Mouse (Mus musculus) left cerebral cortex, postnatal 14 days (tissue): ENCODE results near the gene Nfat5. TPM values are rescaled to one million over a fixed set of nuclear protein-coding genes. Genes with fewer than 3 reads are reported as not detected.

Source experiments
- DNase-seq, 2 experiments: peaks; one replicate each; pipeline ENCODE4 v3.0.0; 2021 to 2022; ENCODE audit warnings: low spot score in 2 of 2, mixed read lengths in 1 of 2
- intact Hi-C: fragments of 180-260 bp; cut with DNase I; formaldehyde crosslinking; loops from one replicate; pipeline ENCODE4 v1.15.1; 2025
- long read RNA-seq, 2 experiments: library from polyadenylated mRNA; stranded (forward); transcript quantifications; one replicate each; pipeline ENCODE4 v2.0.0; 2021
- total RNA-seq, 2 experiments: library from RNA; stranded (reverse); gene quantifications; 2 replicates each; pipeline ENCODE4 v1.2.3; 2021

Gene Nfat5
- total RNA-seq: 10 to 100 TPM; 35.6 to 45.5 TPM
- long read RNA-seq, experiment 1, full-length matches to known transcripts: 1 of 10 reads
- long read RNA-seq, experiment 1, partial matches to known transcripts: 0 of 10 reads
- long read RNA-seq, experiment 1, other reads (novel, unspliced or antisense): 9 of 10 reads
- long read RNA-seq, experiment 2, full-length matches to known transcripts: 3 of 6 reads
- long read RNA-seq, experiment 2, partial matches to known transcripts: 0 of 6 reads
- long read RNA-seq, experiment 2, other reads (novel, unspliced or antisense): 3 of 6 reads

GRCm38 (mm10) chr8:107292928-107293601 is at the start of gene Nfat5:
Gene Nfat5, plus strand, starts transcription at chr8:107293470.
- DNase-seq: peak; percentile 96 to 97
- intact Hi-C loops: no loop called here

DNA sequence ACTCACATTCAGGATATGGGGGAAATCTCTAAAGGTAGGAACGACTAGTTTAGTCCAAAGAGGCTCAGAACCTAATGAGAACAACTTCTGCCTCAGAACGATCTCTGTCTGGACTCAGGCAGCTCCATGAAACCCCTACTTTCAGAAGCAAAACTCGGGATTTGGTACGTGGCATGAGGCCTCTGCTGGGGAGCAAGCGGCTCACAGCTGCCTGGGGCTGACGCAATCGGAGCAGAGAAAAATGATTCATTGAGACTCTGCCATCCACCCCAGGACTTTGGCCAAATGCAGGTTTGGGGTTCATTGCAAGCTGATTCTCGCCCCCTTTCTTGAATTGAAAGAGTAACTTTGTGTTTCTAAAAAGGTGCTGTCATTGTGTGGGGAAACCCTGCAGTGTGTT is 49.1 kb upstream of the Nfat5 start:
- DNase-seq: no peak
- intact Hi-C loops: no loop called here

DNA sequence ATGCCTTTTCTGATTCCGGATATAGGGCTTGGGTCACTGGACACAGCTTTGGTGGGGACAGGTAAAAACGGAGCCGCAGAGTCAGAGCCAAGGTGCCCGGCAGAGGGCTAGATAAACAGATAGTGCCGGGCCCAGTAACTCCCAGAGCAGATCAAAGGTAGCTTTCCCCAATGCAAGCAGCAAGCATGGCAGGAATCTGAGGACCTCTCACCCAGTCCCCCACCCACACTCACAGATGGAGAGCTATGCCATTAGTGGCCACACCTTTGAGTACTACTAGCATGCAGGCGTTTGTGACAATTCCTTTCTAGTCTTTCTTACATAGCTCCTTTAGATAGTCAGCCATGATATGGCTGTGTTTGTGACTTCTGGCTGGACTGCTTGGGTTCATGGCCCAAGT is 44.8 kb upstream of the Nfat5 start:
- DNase-seq: no peak
- intact Hi-C loops: no loop called here

DNA sequence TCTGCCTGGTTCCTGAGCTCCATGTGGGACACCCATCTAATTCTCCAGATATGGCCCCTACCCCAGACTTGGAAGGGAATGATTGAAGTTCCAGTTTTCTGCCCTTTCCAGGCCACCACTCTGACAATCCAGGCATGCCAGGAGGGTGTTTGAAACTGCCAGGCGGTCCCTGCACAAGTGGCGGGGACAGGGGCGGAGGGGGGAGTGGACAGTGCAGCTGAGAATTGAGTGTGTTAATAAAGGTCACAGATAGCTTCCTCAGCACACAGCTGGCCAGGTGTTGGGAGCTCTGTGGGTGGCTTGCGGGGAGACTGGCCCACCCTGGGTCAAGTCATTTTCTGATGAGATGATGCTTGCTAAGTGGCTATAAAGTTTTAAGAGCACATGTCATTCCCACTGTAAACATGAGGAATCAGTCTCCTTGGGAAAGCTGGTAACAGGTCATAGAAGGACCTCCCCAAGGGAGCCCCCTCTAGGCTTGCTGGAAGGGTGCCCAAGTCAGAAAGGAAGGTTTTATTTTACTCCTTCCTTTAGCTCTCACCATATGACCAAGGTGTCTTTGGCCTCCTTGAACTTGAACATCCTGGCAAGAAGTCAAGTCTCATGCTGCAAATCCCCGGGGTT is 41.7 kb upstream of the Nfat5 start:
- intact Hi-C loops: no loop called here
- DNase-seq: no peak

- DNase-seq: no peak
- intact Hi-C loops: no loop called here
Observed at GRCm38 (mm10) chr8:107253121-107253520, 40.1 kb upstream of the Nfat5 start.

DNA sequence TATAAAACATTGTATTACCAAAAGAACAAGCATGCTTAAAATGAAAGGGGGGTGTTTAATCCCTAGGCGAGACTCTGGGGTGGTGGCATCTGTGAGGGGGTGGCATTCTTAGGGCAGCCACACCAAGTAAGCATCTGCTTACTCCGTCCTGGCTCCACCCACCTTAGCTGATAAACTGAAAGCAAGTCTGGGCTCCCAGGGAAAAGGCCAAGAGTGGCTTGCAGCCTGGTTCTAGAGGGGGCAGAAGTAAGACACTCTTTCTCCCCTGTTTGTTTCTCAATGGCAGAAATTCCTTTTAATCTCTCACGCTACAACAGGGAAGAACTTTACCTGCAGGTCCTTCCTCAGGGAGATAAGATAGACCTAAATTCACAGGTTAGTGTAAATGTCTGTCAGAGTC is 38.9 kb upstream of the Nfat5 start:
- no peak for DNase-seq
- intact Hi-C loops: no loop called here

DNA sequence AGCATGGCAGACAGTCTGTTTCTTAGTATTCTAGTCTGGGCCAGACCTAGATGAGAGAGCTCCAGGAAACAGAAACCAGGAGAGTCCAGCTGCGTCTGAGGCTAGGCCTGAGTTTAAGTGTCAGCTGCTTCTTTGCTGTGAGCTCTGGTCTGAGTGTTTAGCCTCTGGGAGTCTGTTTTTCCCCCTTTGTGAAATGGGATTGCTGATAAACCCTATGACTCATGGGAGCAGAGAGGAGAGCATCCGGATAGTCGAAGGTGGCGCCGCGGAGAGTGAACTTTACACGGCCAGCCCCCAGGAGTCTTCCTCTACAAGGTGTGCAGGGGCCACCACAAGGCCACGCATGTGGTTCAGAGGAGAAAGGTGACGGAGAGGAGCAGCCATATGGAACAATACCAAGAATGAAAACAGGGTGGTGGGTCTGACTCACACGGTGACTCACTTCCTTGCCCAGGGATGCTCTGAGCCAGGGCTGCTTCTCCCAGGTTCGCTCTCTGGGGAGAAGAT is 38.3 kb upstream of the Nfat5 start:
- no peak for DNase-seq
- intact Hi-C loops: no loop called here

DNA sequence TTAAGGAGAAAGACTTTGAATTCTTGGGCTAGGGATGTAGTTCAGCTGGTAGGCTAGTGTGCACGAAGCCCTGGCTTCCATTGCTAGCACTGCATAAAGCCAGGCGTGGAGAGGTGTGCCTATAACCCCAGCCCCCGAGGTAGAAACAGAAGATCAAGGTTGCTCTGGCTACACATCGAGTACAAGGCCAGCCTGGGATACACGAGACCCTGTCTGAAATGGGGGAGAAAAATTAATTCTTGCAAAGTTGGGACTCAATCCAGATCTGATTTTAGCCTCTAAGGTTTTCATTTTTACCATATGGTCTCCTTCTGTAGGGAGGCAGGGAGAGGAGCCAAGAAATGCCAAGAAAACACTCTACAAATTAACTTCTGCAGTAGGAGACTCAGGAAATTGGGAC is 36.0 kb upstream of the Nfat5 start:
- intact Hi-C loops: no loop called here
- peak; percentile 33 to 35 for DNase-seq

- DNase-seq: peak in 1 of 2 experiments; percentile 14
- intact Hi-C loops: no loop called here
Observed at GRCm38 (mm10) chr8:107260120-107260519, 33.1 kb upstream of the Nfat5 start.

- DNase-seq: no peak
- intact Hi-C loops: no loop called here
Observed at GRCm38 (mm10) chr8:107261172-107261571, 32.1 kb upstream of the Nfat5 start.

GRCm38 (mm10) chr8:107262046-107262705 is 31.1 kb upstream of the Nfat5 start:
- intact Hi-C loops: no loop called here
- no peak for DNase-seq

- DNase-seq: no peak
- intact Hi-C loops: no loop called here
Observed at GRCm38 (mm10) chr8:107265811-107266210, 27.5 kb upstream of the Nfat5 start.

GRCm38 (mm10) chr8:107268501-107268900 is 24.8 kb upstream of the Nfat5 start:
- intact Hi-C loops: no loop called here
- DNase-seq: no peak

- no peak for DNase-seq
- intact Hi-C loops: no loop called here
Observed at GRCm38 (mm10) chr8:107269191-107269590, 24.1 kb upstream of the Nfat5 start.

- intact Hi-C loops: no loop called here
- DNase-seq: no peak
Observed at GRCm38 (mm10) chr8:107269617-107270139, 23.6 kb upstream of the Nfat5 start.

DNA sequence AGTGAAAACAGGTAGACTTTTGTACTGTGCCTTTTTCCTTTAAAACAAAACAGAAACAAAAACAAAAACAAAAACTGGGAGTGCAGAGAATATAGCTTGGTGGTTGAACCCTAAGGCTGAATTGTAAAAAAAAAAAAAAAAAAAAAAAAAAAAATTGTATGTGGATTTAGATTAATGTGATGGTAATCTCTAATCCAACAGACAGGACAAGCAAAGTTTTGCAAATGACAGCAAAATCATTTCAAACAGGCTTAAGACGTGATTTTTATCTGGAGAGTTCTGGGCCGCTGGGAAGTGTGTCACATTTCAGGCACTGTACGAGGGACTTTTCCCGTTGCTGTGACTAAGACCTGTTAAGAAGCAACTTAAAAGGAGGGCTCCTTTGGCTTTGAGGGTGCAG is 23.0 kb upstream of the Nfat5 start:
- no peak for DNase-seq
- intact Hi-C loops: no loop called here

- intact Hi-C loops: no loop called here
- DNase-seq: no peak
Observed at GRCm38 (mm10) chr8:107270751-107271150, 22.5 kb upstream of the Nfat5 start.

- DNase-seq: no peak
- intact Hi-C loops: no loop called here
Observed at GRCm38 (mm10) chr8:107277323-107277883, 15.9 kb upstream of the Nfat5 start.

DNA sequence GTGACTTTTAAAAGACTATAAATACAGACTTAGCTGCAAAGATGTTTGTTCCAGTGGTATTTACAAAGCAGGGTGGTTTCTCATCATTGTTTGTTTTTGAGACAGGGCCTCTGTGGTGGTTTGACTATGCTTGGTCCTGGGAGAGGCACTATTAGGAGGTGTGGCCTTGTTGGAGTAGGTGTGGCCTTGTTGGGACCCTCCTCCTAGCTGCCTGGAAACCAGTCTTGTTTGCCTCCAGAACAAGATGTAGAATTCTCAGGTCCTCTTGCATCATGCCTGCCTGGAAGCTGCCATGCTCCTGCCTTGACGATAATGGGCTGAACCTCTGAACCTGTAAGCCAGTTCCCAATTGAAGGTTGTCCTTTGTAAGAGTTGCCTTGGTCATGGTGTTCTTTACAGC is 14.7 kb upstream of the Nfat5 start:
- DNase-seq: no peak
- intact Hi-C loops: no loop called here

GRCm38 (mm10) chr8:107286686-107287085 is 6.6 kb upstream of the Nfat5 start:
- no peak for DNase-seq
- intact Hi-C loops: no loop called here
